Mouse (Mus musculus): ENCODE measurements around the gene Olfr854.

The Olfr854 gene

DNA sequence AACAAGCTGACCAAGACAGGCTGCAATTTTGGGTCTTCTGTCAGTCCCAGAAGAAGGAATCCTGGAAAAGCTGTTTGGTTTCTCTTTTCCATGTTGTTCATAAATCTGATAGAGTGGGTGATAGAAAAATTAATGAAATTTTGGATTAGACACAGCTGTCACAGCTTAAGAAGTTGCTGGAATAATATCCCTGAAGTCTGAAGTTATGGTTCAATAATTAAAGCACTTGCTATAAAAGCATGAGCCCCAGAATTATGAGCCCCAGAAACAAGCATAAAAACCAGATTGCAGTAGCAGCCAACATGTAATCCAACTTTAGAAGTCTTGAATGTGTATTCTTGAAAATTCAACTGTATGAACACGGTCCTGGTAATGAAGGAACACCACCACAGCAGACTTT lies at the start of gene Olfr854:
Gene Olfr854 (minus strand): TSS at position 101 of the 400 bp plus-strand sequence.
- DNase-seq (ENCODE audit: low read depth, low spot score) = no peak

DNA sequence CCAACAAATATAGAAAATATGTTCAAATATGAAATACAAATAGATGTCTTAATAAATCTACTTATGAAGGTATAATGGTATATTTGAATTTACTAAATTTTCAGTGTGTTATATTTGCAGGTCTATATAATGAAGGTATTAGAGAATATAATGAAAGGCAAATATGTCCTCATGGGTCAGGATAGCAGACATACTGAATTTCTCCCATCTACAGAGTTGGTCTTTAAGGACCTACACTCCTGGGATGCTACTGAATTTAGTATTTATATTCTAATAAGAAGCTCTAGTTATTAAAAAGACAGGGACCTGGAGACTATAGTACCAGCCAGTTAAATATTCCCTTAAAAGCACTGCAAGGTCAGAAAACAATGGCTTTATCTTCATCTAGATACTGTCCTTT lies 15.1 kb upstream of the Olfr854 start, which contains the start of gene Olfr855:
Gene Olfr855 (plus strand): TSS at position 301 of the 400 bp plus-strand sequence.
- DNase-seq (ENCODE audit: low read depth, low spot score) = no peak

DNA sequence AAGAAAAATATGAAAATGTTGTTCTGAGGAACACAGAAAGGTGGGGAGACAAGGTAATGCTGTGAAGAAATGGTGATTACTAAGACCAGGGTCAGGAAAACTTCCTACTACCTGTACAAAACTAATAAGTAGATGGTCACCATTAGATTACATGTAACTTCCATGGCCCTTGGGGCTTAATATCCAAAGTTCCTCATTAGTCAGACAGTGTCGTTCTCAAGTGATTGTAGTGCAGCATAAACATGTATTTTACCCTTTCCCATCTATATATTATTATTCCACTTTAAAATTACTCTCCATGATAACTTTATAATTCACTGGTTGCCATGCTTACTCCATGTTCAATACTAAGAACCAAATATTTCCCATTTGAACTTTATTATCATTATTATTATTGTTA lies 26.2 kb downstream of the Olfr854 start, which contains the start of gene Olfr853:
Gene Olfr853 (minus strand): TSS at position 101 of the 400 bp plus-strand sequence.
- no peak for DNase-seq (ENCODE audit: low read depth, low spot score)

Measured in ES-CJ7 (cell line).